Mouse (Mus musculus) liver, embryonic 14.5 days (tissue): ENCODE measurements around the gene Hist1h2ao. TPM values are rescaled to one million over a fixed set of nuclear protein-coding genes. Genes with fewer than 3 reads are reported as not detected.
"Not testable (repeated sequence)": the region's sequence is repeated elsewhere in the genome, so short reads cannot be mapped to it uniquely, and the experiment has no call there.

Experiments
- ATAC-seq: fragments of 200-750 bp; cut with Nextera tagmentation; 2 replicates; pipeline ENCODE4 v1.8.0; 2017; ENCODE audit warnings: moderate number of reproducible peaks, mild to moderate bottlenecking, moderate library complexity; ENCODE audit not compliant: insufficient read depth
- DNase-seq, 3 experiments: peaks; one replicate each; pipeline ENCODE4 v3.0.0-alpha.2; 2012 to 2013; ENCODE audit warnings: low read depth in 3 of 3, low spot score in 3 of 3
- H3K27ac ChIP-seq: fragments of 300-500 bp; sonication (generic); 2 replicates; pipeline ENCODE4 v1.5.1; 2014; ENCODE audit warnings: moderate library complexity, mild to moderate bottlenecking, control low read depth, inconsistent platforms
- H3K27me3 ChIP-seq: fragments of 300-500 bp; sonication (generic); 2 replicates; pipeline ENCODE4 v1.6.1; 2014; ENCODE audit warnings: mild to moderate bottlenecking, low read length, moderate library complexity; ENCODE audit not compliant: control insufficient read depth, insufficient read depth
- H3K36me3 ChIP-seq: fragments of 300-500 bp; sonication (generic); replicated peaks from 2 replicates; pipeline ENCODE4 v1.6.1; 2014; ENCODE audit warnings: low read depth; ENCODE audit not compliant: control insufficient read depth, insufficient read depth
- H3K4me1 ChIP-seq, 2 experiments: fragments of 200-500 bp in 1 of 2; fragments of 300-500 bp in 1 of 2; sonication (generic) in 1 of 2; replicated peaks; 2 replicates each; pipeline ENCODE4 v1.6.1; 2012 to 2014; ENCODE audit warnings: antibody characterized with exemption in 1 of 2, inconsistent platforms in 1 of 2, low read length in 1 of 2; ENCODE audit not compliant: control insufficient read depth in 2 of 2, insufficient read depth in 2 of 2
- H3K4me2 ChIP-seq: fragments of 300-500 bp; sonication (generic); 2 replicates; pipeline ENCODE4 v1.6.1; 2014; ENCODE audit warnings: low read depth, mild to moderate bottlenecking, control low read depth, moderate library complexity
- H3K4me3 ChIP-seq, 2 experiments: fragments of 200-500 bp in 1 of 2; fragments of 300-500 bp in 1 of 2; sonication (generic) in 1 of 2; 2 replicates each; pipeline ENCODE4 v1.5.1; 2012 to 2014; ENCODE audit warnings: low read depth in 2 of 2, low read length in 2 of 2, mild to moderate bottlenecking in 2 of 2, control low read depth in 1 of 2, inconsistent platforms in 1 of 2, moderate library complexity in 1 of 2; ENCODE audit not compliant: insufficient read depth in 1 of 2
- H3K9ac ChIP-seq: fragments of 300-500 bp; sonication (generic); replicated peaks from 2 replicates; pipeline ENCODE4 v1.6.1; 2014; ENCODE audit warnings: mild to moderate bottlenecking, control low read depth, moderate library complexity
- H3K9me3 ChIP-seq: fragments of 300-500 bp; sonication (generic); 2 replicates; pipeline ENCODE4 v1.6.1; 2016; ENCODE audit warnings: low read length, mixed read lengths; ENCODE audit not compliant: control insufficient read depth
- CTCF ChIP-seq: IDR thresholded peaks from 2 replicates; pipeline ENCODE4 v1.5.1; 2016; ENCODE audit warnings: antibody characterized with exemption, low read depth, control low read depth
- EP300 ChIP-seq: IDR thresholded peaks from 2 replicates; pipeline ENCODE4 v1.6.1; 2016; ENCODE audit warnings: antibody characterized with exemption, low read depth
- WGBS: fragments of 180-500 bp; shearing (Covaris S2); extraction: QIAGEN DNeasy Blood & Tissue Kit; methylation state at CpG from one replicate; pipeline ENCODE4 v1.1.7; 2014; ENCODE audit not compliant: insufficient replicate concordance; 5-methylcytosine and 5-hydroxymethylcytosine counted together
- polyA plus RNA-seq, 2 experiments: library from polyadenylated mRNA; depleted of rRNA in 1 of 2; stranded (reverse) in 1 of 2; unstranded in 1 of 2; fragments of >200 nt; fragmentation: Nextera tagmentation in 1 of 2; extraction: Ambion mirVana in 1 of 2; gene quantifications; 2 replicates each; pipeline versions ENCODE4 v1.2.1 to v1.2.3; 2012 to 2014

The Hist1h2ao gene
- polyA plus RNA-seq, 2 experiments, result 3.4 TPM; not detected in 1

DNA sequence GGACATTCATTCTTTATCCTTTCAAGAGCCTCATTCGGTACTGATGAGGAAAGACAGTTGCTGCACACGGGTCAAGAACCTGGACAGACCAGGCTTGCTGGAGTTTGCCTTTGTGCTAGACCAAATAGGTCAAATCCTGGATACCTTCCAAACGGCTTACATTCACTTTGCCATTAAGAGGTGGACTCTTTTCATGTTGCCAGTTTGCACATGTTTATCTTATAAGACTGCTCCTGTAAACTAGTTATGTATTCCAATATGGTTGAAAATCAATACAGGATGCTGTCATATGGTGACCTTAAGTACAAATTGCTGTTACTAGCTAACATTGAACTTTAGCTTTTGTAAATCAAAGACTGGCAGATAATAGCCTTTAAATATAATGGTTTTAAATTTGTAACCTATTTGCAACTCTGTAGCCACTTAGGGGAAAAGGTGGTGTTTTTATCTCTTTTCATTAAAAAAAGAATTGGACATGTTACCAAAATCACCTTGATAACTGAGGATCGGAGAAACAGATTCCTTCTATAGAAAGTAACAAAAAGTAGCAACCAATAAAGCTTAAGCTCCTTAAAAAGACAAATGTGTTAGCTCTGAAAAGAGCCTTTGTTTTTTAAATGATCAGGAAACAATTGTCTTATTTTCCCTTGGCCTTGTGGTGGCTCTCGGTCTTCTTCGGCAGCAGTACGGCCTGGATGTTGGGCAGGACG, 23.9 kb upstream of the Hist1h2ao start:
- TF ChIP-seq EP300, result 0 out of 2 replicates have a peak, but pooled peaks have one; percentile 30
- TF ChIP-seq CTCF, result no peak
- H3K36me3 ChIP-seq, result no peaks in the 10 kb centered on the region

DNA sequence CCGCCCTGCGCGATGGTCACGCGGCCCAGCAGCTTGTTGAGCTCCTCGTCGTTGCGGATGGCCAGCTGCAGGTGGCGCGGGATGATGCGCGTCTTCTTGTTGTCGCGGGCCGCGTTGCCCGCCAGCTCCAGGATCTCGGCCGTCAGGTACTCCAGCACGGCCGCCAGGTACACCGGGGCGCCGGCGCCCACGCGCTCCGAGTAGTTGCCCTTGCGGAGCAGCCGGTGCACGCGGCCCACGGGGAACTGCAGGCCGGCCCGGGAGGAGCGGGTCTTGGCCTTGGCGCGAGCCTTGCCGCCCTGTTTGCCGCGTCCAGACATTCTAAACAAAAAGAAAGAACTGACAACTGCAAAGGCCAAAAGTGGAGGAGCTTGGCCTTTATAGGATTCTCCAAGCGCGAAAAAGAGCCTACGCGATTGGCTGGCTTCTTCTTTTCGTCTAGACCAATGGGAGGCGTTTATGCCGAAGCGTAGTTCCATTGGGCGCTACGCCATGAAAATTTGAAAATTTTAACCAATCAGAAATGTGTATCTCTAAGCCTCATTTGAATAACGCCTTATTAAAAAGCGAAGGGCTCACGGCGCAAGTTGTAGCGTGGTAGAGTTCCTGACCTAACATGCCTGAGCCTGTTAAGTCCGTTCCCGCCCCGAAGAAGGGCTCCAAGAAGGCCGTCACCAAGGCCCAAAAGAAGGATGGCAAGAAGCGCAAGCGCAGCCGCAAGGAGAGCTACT, 23.2 kb upstream of the Hist1h2ao start, which contains the start of the genes Hist1h2an and Hist1h2bp:
Gene Hist1h2an, minus strand, starts transcription at position 320 of the 731 bp plus-strand sequence.
Gene Hist1h2bp, plus strand, starts transcription at position 563 of the 731 bp plus-strand sequence.
- H3K4me1 ChIP-seq, result peaks cover 26 to 31% of the 10 kb centered on the region in 2 experiments
- peak within 1 kb of the TSS; percentile 95 for H3K27ac ChIP-seq
- H3K4me3 ChIP-seq, result peak within 1 kb of the TSS; percentile 56 to 69
- peak within 1 kb of the TSS; percentile 96 for H3K9ac ChIP-seq
- H3K27me3 ChIP-seq, H3K9me3 ChIP-seq, H3K36me3 ChIP-seq: not testable (repeated sequence)
- TF ChIP-seq EP300 (peak; percentile 52; the same call in 1 of the 2 replicates), CTCF (0 out of 2 replicates have a peak, but pooled peaks have one; percentile 9)
- WGBS, result under 1% methylated on average over 37 of the region's 63 CpGs
- DNase-seq, result peak; percentile 94 to 97 (median 96)
- ATAC-seq, result peak; percentile 81
- peak within 1 kb of the TSS; percentile 90 for H3K4me2 ChIP-seq

More for the DNA sequence above, 23.9 kb upstream of the Hist1h2ao start:
- Histone ChIP-seq H3K4me3 (peak overlapping the region; percentile 56 to 69), H3K27me3 (no peaks in the 10 kb centered on the region), H3K9ac (peak overlapping the region; percentile 96), H3K4me1 (peaks cover 28 to 32% of the 10 kb centered on the region in 2 experiments), H3K4me2 (peak overlapping the region; percentile 90), H3K27ac (peak overlapping the region; percentile 95), H3K9me3 (no peaks in the 10 kb centered on the region)
- peak in 1 of 3 experiments; percentile 64 for DNase-seq
- ATAC-seq, result no peak
- WGBS, result 4% methylated on average over 8 of the region's 8 CpGs

DNA sequence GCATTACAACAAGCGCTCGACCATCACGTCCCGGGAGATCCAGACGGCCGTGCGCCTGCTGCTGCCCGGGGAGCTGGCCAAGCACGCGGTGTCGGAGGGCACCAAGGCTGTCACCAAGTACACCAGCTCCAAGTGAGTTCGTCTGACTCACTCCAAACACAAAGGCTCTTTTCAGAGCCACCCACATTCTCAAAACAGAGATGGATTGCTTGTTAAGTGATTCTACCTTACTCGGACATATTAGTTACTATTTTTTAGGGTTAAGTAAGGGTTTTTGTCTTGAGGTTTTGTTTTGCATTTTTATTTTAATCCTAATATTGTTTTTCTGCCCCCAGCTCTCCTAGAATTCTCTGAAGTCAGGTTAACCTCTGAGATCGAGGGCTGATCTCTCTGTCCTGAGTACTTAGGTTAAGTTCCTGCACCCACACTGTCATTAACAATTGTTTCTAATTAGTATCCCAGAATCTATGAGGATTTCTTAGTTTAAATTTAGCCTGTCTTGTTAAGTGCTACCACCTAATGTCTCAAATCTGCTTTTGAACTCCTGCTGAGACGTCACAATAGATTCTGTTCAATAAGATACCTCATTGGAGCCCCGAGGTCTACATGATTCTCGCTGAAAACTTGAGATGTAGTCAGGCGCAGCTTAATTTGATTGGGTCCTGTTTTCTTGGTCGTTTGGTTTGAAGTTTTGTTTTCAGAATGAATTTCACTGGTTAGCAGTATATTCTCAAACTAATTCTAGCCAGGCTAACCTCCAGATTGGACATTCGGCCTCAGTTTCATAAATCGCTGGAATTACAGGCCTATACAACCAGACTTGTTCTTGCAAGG, 22.3 kb upstream of the Hist1h2ao start:
- 20% methylated on average over 14 of the region's 21 CpGs for WGBS
- Histone ChIP-seq H3K27ac (peak overlapping the region; percentile 84), H3K4me3 (peak overlapping the region; percentile 50 to 56), H3K9ac (peak overlapping the region; percentile 75), H3K4me1 (peaks cover 26 to 31% of the 10 kb centered on the region in 2 experiments), H3K9me3 (no peaks in the 10 kb centered on the region), H3K4me2 (peak overlapping the region; percentile 90), H3K27me3 (no peaks in the 10 kb centered on the region), H3K36me3 (no peaks in the 10 kb centered on the region)
- TF ChIP-seq CTCF (no peak), EP300 (no peak; the same call in 1 of the 2 replicates)
- DNase-seq, result peak in 1 of 3 experiments; percentile 51
- ATAC-seq, result peak; percentile 19

DNA sequence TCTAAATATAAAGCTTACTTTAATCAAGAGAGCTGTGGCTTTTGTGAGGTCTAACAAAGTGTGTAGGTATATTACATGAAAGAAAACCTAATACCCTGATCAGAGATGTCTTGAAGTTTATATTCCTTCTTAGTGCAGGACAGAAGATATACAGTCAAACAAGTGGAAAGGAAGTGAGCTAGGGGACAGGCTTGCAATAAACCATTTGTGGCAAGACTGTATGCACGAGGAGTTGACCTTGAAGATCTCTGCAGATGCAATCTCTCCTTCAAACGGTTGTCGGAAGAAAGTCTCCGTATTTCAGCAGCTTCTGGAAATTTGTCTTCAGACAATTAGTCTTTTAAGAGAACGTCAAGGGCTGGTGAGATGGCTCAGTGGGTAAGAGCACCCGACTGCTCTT, 20.3 kb upstream of the Hist1h2ao start:
- TF ChIP-seq CTCF (no peak), EP300 (no peak)
- no peaks in the 10 kb centered on the region for H3K9me3 ChIP-seq
- no peak overlapping the region for H3K9ac ChIP-seq
- DNase-seq, result no peak
- 29% methylated on average over 6 of the region's 6 CpGs for WGBS
- H3K27ac ChIP-seq, result peak overlapping the region; percentile 84
- ATAC-seq, result no peak
- peaks cover 19% of the 10 kb centered on the region in 2 experiments for H3K4me1 ChIP-seq
- H3K27me3 ChIP-seq, result no peaks in the 10 kb centered on the region
- no peaks in the 10 kb centered on the region for H3K36me3 ChIP-seq
- no peak overlapping the region for H3K4me3 ChIP-seq
- no peak overlapping the region for H3K4me2 ChIP-seq
